Mouse (Mus musculus): ENCODE measurements around the gene Taar9. TPM values are rescaled to one million over a fixed set of nuclear protein-coding genes. Genes with fewer than 3 reads are reported as not detected.
"Not testable (repeated sequence)": the region's sequence is repeated elsewhere in the genome, so short reads cannot be mapped to it uniquely, and the experiment has no call there.

The Taar9 gene
- total RNA-seq (2014; fragmentation: Nextera tagmentation) (not detected in 2 replicates), total RNA-seq (2017) (not detected in 2 replicates)

- ATAC-seq (replicated peaks; ENCODE audit: poor library complexity, severe bottlenecking) = not testable (repeated sequence)
These were observed at the start of gene Taar9 for GRCm38 (mm10) chr10:24109434-24109833. Taar9 (minus strand) TSS chr10:24109534.

DNA sequence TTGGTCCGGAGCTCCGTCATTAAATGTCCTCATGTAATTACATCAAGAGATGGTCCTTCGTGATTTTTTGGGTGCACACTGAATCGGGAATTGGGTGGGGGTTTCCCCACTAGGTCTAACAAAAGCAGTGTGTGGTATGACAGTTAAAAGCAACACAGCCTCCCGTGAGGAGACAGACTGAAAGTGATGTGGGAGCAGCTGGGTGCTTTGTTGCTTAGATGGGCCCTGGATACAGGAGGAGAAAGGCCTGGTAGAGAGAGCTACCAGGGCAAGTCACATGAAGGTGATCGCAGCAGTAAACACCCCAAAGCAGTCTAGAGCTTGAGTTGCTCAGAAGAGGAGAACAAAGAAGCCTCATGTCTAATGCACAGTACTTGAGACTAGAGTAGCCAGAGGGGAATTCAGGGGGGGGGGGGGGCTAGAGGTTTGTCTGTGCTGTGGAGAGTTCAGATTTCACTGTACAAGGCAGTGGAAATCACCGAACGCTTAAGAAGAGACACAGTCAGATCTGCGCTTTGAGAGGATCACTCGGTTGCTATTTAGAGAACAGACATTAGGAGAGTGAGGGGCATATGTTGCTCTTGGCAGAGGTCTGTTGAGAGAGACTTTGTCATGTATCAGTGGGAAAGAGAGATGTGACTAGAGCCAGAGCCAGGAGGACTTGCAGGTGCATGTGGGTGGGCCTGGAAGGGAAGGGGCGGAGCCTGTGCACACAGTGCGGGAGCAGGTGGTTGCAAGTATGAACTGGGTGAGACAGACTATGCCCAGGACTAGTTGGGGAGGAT is 49.3 kb upstream of the Taar9 start:
- ATAC-seq (replicated peaks; ENCODE audit: poor library complexity, severe bottlenecking) = no peak

DNA sequence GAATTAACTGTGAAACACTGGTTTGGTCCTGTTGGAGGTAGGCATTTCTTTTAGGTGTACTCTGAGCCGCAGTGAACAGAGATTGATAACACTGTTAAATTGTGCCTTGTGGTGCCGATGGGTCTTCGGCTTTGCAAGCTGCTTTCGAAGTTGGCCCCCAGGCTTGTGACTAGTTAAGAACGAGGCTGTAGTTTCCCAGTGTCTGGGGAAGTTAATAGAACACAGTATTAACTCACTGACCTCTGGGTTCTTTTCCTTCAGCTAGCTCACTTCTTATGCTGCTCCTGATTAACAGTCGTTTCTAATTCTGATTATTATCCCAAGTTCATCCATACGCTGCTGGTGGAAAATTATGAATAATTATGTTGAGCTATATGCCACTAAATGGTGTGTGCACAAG is 40.8 kb upstream of the Taar9 start:
- no peak for ATAC-seq (replicated peaks; ENCODE audit: poor library complexity, severe bottlenecking)

DNA sequence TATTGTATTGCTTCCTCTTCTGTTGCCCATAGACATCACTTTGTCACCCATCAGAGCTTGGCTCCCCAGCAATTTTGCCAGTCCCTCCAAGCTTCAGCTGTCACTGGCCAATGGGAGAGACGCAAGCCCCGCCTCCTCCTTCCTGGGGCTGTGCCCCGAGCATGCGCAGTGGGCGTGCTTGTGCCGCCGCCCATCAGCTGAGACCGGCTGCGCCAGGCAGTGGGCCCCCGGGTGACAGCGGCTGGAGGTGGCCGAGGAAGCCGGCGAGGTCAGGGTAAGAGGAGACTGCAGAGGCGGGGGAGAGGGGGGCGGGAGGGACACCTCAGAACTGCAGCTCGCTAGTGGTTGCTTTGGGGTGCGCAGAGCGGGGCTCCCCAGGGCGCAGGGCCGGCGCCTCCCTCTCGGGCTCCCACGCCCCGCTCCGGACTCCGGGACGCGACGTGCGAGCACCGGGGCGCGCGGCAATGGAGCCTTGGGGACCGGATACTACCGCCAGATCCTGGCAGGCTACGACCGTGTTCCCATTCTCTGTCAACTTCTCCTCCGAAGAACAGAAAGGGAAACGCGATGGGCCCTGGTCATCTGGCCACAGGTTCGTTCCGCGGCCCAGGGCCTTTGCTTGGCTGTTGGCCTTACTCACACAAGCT is 39.9 kb upstream of the Taar9 start, which contains the start of gene Stx7:
Stx7 (plus strand) TSS at position 168 of the 647 bp plus-strand sequence.
- peak; percentile 91 for ATAC-seq (replicated peaks; ENCODE audit: poor library complexity, severe bottlenecking)

- peak; percentile 98 for ATAC-seq (replicated peaks; ENCODE audit: poor library complexity, severe bottlenecking)
These were observed 33.4 kb upstream of the Taar9 start for GRCm38 (mm10) chr10:24142735-24143134.

DNA sequence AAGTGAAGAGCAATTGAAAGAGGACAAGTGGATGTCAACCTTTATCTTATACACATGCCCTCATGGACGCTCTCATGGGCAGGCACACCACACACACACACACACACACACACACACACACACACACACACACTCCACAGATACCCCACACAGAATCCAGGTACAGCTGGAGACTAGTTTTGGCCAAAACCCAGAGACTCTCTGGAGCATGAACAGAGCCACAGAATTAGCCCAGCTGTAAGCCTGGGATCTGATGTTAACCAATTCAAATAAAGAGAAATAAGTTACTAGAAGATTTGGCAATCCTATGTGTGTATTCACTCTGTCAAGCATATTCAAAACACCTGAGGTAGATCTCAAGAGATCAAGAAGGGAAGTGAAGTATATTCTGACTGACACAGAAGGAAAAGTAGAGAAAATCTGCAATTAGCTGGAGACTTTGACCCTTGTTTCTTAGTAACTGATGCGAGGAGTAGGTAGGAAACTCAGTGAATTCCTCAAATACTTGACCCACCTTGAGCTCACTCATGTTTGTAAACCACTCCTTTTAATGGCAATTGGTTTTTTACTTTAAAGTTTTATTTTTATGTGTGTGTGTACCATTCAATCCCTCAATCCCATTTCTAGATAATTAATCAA is 29.4 kb upstream of the Taar9 start:
- ATAC-seq (replicated peaks; ENCODE audit: poor library complexity, severe bottlenecking) = no peak

- ATAC-seq (replicated peaks; ENCODE audit: poor library complexity, severe bottlenecking) = no peak
These were observed 24.8 kb upstream of the Taar9 start for GRCm38 (mm10) chr10:24134071-24134645.

- peak; percentile 100 for ATAC-seq (replicated peaks; ENCODE audit: poor library complexity, severe bottlenecking)
These were observed 23.8 kb upstream of the Taar9 start for GRCm38 (mm10) chr10:24133132-24133531.

GRCm38 (mm10) chr10:24132273-24132672 is 22.9 kb upstream of the Taar9 start:
- ATAC-seq (replicated peaks; ENCODE audit: poor library complexity, severe bottlenecking) = no peak

DNA sequence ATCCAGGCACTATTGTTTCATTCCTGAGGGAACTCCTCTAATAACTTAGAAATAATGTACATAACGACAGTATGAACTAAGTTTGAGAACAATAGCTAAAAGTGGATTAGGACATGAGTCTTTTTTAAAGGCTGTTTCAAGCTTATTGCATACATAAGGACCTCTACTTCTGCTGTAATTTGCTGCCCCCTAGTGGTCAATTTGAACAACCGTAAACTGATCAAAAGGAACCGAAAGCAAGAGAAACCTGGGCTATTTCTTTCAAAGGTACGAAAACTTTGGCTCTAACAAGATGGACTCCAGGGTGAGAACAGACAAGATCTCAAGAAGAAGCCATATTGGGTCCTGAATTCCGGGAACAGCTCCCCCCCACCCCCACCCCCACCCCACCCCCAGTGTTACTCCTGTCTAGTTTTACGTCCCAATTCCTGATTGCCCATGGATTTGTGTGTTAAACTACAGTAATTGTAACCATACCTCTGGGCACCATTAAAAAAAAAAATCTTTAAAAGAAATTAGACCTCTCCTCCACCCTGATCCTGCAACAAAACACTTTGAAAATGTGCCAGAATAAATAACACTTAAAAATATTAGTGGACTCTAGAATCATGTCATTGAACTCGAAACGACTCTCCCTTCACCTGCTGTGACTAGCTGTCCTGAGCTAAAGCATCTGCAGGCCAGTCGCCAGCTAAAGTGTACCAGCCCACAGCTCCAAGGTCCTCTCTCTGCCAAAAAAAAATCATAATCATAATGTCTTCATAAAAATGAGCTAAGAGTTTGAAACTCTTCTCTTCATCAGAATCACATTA is 22.3 kb upstream of the Taar9 start:
- peak; percentile 71 for ATAC-seq (replicated peaks; ENCODE audit: poor library complexity, severe bottlenecking)

GRCm38 (mm10) chr10:24111116-24111778 is 1.9 kb upstream of the Taar9 start:
- ATAC-seq (replicated peaks; ENCODE audit: poor library complexity, severe bottlenecking) = peak; percentile 81

GRCm38 (mm10) chr10:24108236-24108635 is 1.1 kb downstream of the Taar9 start:
- no peak for ATAC-seq (replicated peaks; ENCODE audit: poor library complexity, severe bottlenecking)

- 0 out of 2 replicates have a peak, but pooled peaks have one; percentile 24 for ATAC-seq (replicated peaks; ENCODE audit: poor library complexity, severe bottlenecking)
These were observed 1.6 kb downstream of the Taar9 start for GRCm38 (mm10) chr10:24107747-24108146.

- not testable (repeated sequence) for ATAC-seq (replicated peaks; ENCODE audit: poor library complexity, severe bottlenecking)
These were observed 6.0 kb downstream of the Taar9 start for GRCm38 (mm10) chr10:24103299-24103698.

- not testable (repeated sequence) for ATAC-seq (replicated peaks; ENCODE audit: poor library complexity, severe bottlenecking)
These were observed 7.5 kb downstream of the Taar9 start, which contains the start of gene Taar8c for GRCm38 (mm10) chr10:24101812-24102211. Taar8c (minus strand) TSS chr10:24101912.

DNA sequence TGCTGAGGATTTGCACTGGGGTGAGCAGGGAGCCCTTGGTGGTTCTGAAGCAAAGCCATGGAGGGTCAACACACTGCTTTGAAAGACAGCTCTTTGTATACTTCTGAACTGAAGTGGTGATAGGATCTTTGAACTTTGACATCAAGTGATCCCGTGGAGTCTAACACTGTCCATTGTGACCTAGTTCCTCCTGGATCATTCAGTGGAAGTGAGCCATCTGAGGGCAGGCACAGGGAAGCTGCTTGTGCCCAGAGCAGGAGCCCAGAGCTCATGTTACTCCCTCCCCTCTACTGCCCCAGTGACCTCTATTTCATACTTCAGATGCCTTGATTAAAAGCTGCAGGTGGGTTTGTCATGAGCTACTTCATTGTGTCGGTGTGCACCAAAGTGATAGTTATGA is 12.3 kb downstream of the Taar9 start:
- ATAC-seq (replicated peaks; ENCODE audit: poor library complexity, severe bottlenecking) = not testable (repeated sequence)

DNA sequence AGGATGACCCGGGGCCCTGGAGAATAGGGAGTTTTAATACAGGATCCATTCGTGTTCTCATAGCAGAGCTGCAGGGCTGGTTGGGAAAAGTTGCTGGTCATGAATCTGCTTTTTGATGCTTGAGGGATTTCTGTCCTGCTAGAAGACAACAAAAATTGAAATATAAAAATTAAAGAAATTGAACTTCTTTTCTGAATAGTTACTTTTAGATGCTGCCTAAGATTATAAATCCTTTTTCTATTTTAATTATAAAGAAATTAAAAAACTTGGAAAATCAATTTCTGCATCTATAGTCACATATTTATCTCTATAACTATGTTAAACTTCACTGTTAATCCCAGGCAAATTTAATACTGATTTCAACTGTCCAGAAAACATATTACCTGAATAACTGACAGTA is 17.1 kb downstream of the Taar9 start, which contains the start of gene Taar8b:
Taar8b (minus strand) TSS at position 101 of the 400 bp plus-strand sequence.
- ATAC-seq (replicated peaks; ENCODE audit: poor library complexity, severe bottlenecking) = no peak

GRCm38 (mm10) chr10:24087168-24087567 is 22.2 kb downstream of the Taar9 start:
- no peak for ATAC-seq (replicated peaks; ENCODE audit: poor library complexity, severe bottlenecking)

GRCm38 (mm10) chr10:24086555-24086954 is 22.8 kb downstream of the Taar9 start:
- no peak for ATAC-seq (replicated peaks; ENCODE audit: poor library complexity, severe bottlenecking)
